Mouse (Mus musculus) stomach, embryonic 16.5 days (tissue): ENCODE results near the gene Tial1. TPM values are rescaled to one million over a fixed set of nuclear protein-coding genes. Genes with fewer than 3 reads are reported as not detected.

ENCODE experiments used
- ATAC-seq: fragments of 200-750 bp; cut with Nextera tagmentation; 2 replicates; pipeline ENCODE4 v1.8.0; 2017; ENCODE audit warnings: moderate number of reproducible peaks, moderate TSS enrichment; ENCODE audit not compliant: insufficient read depth, low FRiP score
- H3K27ac ChIP-seq: fragments of 300-500 bp; sonication (generic); 2 replicates; pipeline ENCODE4 v1.5.1; 2014; ENCODE audit warnings: low read length
- H3K27me3 ChIP-seq: fragments of 300-500 bp; sonication (generic); 2 replicates; pipeline ENCODE4 v1.6.1; 2014; ENCODE audit warnings: low read length, control low read depth, mixed read lengths; ENCODE audit not compliant: control insufficient read depth, insufficient read depth
- H3K36me3 ChIP-seq: fragments of 300-500 bp; sonication (generic); 2 replicates; pipeline ENCODE4 v1.6.1; 2014; ENCODE audit warnings: low read length; ENCODE audit not compliant: control insufficient read depth, insufficient read depth
- H3K4me1 ChIP-seq: fragments of 300-500 bp; sonication (generic); 2 replicates; pipeline ENCODE4 v1.6.1; 2014; ENCODE audit warnings: low read length, control low read depth, mixed read lengths; ENCODE audit not compliant: control insufficient read depth, insufficient read depth
- H3K4me2 ChIP-seq: fragments of 300-500 bp; sonication (generic); 2 replicates; pipeline ENCODE4 v1.6.1; 2014; ENCODE audit warnings: low read depth, low read length, mixed read lengths
- H3K4me3 ChIP-seq: fragments of 300-500 bp; sonication (generic); replicated peaks from 2 replicates; pipeline ENCODE4 v1.5.1; 2014; ENCODE audit warnings: mild to moderate bottlenecking, low read length
- H3K9ac ChIP-seq: fragments of 300-500 bp; sonication (generic); 2 replicates; pipeline ENCODE4 v1.6.1; 2014; ENCODE audit warnings: low read length
- H3K9me3 ChIP-seq: fragments of 300-500 bp; sonication (generic); replicated peaks from 2 replicates; pipeline ENCODE4 v1.6.1; 2016; ENCODE audit warnings: low read length, control low read depth; ENCODE audit not compliant: control insufficient read depth
- WGBS: fragments of 180-500 bp; shearing (Covaris S2); extraction: QIAGEN DNeasy Blood & Tissue Kit; methylation state at CpG from one replicate; pipeline ENCODE4 v1.1.7; 2014; 5-methylcytosine and 5-hydroxymethylcytosine counted together
- microRNA-seq: library from miRNA; unstranded; fragments of <30 nt; microRNA quantifications from one replicate; pipeline ENCODE4, GENCODE M21; 2016
- polyA plus RNA-seq: library from polyadenylated mRNA; unstranded; fragments of >200 nt; fragmentation: Nextera tagmentation; extraction: Ambion mirVana; gene quantifications from 2 replicates; pipeline ENCODE4 v1.2.1, GENCODE M21; 2015

The Tial1 gene
- polyA plus RNA-seq, 1 experiment from 2014 or later: 24.4 TPM

GRCm38 (mm10) chr7:128391267-128392057 lies 70.1 kb downstream of the Tial1 start:
- 41% methylated on average over 12 of the region's 12 CpGs for WGBS
- Histone ChIP-seq H3K36me3 (no peaks in the 10 kb centered on the region), H3K4me1 (peaks cover 24% of the 10 kb centered on the region; the same call in 1 of the 2 replicates), H3K4me3 (no peak overlapping the region), H3K27me3 (no peaks in the 10 kb centered on the region), H3K9ac (0 out of 2 replicates have a peak overlapping the region, but pooled peaks have one; percentile 14), H3K9me3 (no peaks in the 10 kb centered on the region), H3K27ac (0 out of 2 replicates have a peak overlapping the region, but pooled peaks have one; percentile 18), H3K4me2 (no peak overlapping the region)
- no peak for ATAC-seq

Small RNAs within 50 kb of the gene (microRNA-seq; reads per million reads assigned to microRNA genes)
- not detected for gene Gm24365

Other genes starting within 250 kb of the Tial1 start
- 14.0 and 14.5 TPM in 2 replicates for gene Armc5, start 224.4 kb downstream of the Tial1 start, polyA plus RNA-seq
- 6.9 and 7.4 TPM in 2 replicates for gene 9130023H24Rik, start 223.7 kb downstream of the Tial1 start, polyA plus RNA-seq
- 234 and 250 TPM in 2 replicates for gene Tgfb1i1, start 214.9 kb downstream of the Tial1 start, polyA plus RNA-seq
- 0.67 and 0.72 TPM in 2 replicates for gene Slc5a2, start 196.1 kb downstream of the Tial1 start, polyA plus RNA-seq
- gene BC017158, start 163.5 kb downstream of the Tial1 start, polyA plus RNA-seq: 33.6 and 35.5 TPM in 2 replicates
- 23.7 and 24.0 TPM in 2 replicates for gene Rgs10, start 43.0 kb downstream of the Tial1 start, polyA plus RNA-seq
- gene Bag3, start 61.9 kb upstream of the Tial1 start, polyA plus RNA-seq: 17.4 and 20.8 TPM in 2 replicates
- 18.5 and 20.2 TPM in 2 replicates for gene Inpp5f, start 149.6 kb upstream of the Tial1 start, polyA plus RNA-seq